Mouse (Mus musculus) thymus, postnatal 0 days (tissue): Measurements from ENCODE around the gene Tbc1d32. TPM values are rescaled to one million over a fixed set of nuclear protein-coding genes. Genes with fewer than 3 reads are reported as not detected.
A peak's percentile ranks its signal among the peaks of the same experiment; 100 is the strongest.
"Not testable (repeated sequence)": the region's sequence is repeated elsewhere in the genome, so short reads cannot be mapped to it uniquely, and the experiment has no call there.

Experiments used
- DNase-seq: peaks from one replicate; pipeline ENCODE4 v3.0.0-alpha.2; 2015; ENCODE audit warnings: low spot score
- polyA plus RNA-seq: library from polyadenylated mRNA; unstranded; fragments of >200 nt; fragmentation: Nextera tagmentation; extraction: Ambion mirVana; gene quantifications from 2 replicates; pipeline ENCODE4 v1.2.1, GENCODE M21; 2015

Gene Tbc1d32
- polyA plus RNA-seq = 0.91 and 1.1 TPM in 2 replicates

GRCm38 (mm10) chr10:56228568-56229209 lies at the start of gene Tbc1d32:
TSS of gene Tbc1d32 (minus strand) at chr10:56228689.
- peak; percentile 90 for DNase-seq

GRCm38 (mm10) chr10:56227771-56228275 lies 666 bp downstream of the Tbc1d32 start:
- DNase-seq = no peak

GRCm38 (mm10) chr10:56215797-56216196 lies 12.7 kb downstream of the Tbc1d32 start:
- DNase-seq = no peak

DNA sequence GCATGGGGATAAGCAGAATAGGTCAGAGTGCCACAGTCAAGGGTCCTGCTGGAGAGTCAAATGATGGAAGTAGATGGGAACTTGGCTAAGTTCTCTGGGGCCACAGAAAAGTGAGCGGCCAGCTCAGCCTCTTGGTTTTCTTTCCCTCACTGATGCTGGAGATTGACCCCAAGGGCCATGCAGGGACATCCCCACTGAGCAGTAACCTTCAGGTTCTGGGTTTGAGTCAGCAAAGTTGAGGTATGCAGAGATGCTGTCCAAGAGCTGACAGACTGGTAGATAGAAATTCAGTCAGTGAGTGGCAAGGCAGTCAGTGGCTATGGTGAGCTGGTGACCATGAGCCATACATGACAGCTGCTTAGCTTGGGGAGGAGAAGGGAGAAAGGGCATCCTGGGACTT lies 18.1 kb downstream of the Tbc1d32 start:
- DNase-seq = no peak

DNA sequence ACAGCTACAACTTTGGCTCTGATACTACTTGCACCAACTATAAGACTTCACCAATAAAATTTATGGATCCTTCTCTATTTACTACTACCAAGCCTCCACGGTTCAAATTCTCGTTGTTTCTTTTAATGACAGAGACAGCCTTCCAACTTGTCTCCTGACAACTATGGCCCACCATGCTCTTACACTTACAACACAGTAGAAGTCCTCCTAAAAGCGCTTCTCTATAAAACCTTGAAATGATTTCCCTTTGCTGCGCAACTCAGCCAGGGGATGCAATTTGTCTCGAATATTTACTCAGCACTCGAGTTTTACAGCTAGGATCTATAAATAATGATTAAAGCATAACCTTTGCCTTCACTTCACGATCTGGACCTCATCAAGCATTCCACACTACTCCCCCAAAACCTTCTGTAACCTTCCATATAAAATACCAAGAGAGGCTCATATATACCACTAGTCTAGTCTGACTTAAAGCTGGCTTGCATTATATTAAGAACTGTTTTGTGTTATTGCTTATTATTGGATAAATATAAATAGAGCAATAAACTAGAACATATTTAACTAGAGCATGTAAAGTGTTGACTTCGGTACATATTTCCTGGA lies 21.6 kb downstream of the Tbc1d32 start:
- DNase-seq = no peak

DNA sequence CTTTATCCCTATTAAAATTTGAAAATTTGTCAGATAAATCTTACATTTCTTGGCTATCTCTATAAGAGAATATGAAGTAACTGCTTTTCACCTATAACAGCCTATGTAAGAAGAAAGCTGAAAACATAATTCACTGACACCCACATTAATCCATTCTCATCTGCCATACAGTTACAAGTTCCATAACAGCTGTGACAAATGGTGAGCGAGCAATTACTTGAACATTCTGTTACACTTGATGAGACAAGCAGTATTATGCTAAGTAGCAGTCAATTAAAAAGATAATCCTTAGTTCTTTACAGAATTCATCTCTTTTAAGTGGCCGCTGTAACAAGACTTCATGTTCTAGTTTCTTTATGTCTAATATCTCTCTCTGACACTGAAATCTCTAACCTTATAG lies 24.1 kb downstream of the Tbc1d32 start:
- no peak for DNase-seq

- DNase-seq = no peak
Observed at GRCm38 (mm10) chr10:56199902-56200301, 28.6 kb downstream of the Tbc1d32 start.

DNA sequence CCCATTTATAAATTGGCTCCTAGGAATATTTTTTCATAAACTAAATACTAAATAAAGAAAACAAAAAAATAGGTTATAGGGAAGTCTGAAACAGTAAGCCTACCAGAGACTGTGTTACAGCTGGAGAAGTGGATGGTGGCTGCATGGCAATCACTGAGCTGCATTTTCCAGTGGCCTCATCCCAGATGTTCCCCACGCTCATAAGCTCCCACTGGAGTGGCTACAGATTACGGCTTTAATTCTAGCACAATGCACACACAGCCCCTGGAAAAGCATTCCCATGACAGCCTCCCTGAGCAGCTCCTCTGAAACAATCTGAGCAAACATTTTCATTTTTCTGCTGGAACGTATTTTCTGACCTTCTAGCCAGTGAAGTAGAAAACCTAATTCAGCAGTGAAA lies 29.8 kb downstream of the Tbc1d32 start:
- DNase-seq = no peak

DNA sequence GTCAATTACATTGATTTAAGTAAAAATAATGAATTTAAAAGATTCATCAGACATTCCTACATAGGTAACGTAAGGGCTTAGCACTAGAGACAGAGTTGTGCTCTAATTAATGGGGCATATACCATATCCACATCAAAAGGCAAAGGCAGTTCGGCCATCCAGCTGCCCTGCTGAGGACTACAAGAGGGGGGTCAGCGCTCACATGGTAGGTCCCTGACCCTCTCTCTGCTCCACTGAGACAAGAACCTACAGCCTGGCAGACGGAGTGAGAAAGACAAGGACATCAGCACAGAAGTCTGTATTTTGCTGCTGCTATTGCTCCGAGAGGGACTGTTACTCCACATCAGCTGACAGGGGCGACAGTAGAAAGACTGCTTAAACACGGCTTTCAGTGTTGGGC lies 34.2 kb downstream of the Tbc1d32 start:
- DNase-seq = no peak

- no peak for DNase-seq
Observed at GRCm38 (mm10) chr10:56181727-56182126, 46.8 kb downstream of the Tbc1d32 start.

DNA sequence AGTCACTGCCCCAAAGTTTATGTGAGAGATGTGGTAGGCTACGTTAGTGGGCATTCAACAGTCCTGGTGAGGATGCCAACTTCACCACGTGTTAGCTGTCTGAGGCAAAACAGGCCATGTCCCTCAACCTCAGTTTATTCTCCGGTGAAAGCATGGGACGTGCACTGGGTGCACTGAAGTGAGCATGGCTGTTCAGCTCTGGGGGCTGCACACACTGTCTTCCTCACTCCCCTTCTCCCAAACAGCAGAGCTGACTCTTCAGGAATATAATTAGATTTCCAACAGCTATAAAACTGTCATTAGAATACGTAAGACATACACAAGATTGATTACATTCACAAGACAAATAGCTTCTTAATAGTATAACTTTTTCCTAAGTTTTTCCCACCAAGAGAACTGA lies 55.3 kb downstream of the Tbc1d32 start:
- DNase-seq = no peak

- not testable (repeated sequence) for DNase-seq
Observed at GRCm38 (mm10) chr10:56167721-56168120, 60.8 kb downstream of the Tbc1d32 start.

GRCm38 (mm10) chr10:56165758-56166157 lies 62.7 kb downstream of the Tbc1d32 start:
- DNase-seq = no peak

GRCm38 (mm10) chr10:56164411-56164810 lies 64.1 kb downstream of the Tbc1d32 start:
- DNase-seq = no peak

GRCm38 (mm10) chr10:56158748-56159147 lies 69.7 kb downstream of the Tbc1d32 start:
- no peak for DNase-seq

DNA sequence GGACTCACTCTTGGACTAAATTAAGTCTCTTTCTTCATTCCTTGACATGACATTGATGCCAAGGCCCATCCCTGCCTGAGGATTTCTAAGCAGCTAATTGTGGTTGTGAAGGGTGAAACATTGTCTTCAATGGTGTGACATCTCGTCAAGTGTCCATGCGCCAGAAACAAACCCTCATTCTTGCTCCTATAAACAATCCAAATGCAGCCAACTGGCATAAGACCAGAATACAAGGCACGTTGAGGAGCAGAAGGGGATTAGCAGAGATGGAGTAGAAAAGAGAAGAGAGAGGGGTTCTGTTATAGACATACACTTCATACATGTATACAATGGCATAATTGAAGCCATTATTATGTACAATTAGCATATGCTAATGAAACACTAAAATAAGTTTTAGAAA lies 70.3 kb downstream of the Tbc1d32 start:
- DNase-seq = no peak

DNA sequence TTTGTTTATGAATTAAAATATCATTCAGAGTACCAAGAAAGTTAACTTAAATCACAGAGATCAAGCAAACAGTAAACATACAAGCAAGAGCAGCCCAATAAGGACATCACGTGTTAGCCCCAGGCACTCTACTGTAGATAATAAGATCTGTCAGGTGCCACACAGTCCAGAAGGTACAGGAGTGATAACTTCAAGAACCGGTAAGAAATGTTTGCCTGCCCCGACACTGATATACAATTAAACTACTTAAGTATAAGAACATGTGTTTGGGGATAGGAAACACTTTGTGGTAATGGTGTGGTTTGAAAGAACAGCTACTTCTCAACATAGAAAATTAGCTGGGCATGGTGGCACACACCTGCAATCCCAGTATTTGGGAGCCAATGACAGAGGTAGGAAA lies 71.5 kb downstream of the Tbc1d32 start:
- DNase-seq = no peak

DNA sequence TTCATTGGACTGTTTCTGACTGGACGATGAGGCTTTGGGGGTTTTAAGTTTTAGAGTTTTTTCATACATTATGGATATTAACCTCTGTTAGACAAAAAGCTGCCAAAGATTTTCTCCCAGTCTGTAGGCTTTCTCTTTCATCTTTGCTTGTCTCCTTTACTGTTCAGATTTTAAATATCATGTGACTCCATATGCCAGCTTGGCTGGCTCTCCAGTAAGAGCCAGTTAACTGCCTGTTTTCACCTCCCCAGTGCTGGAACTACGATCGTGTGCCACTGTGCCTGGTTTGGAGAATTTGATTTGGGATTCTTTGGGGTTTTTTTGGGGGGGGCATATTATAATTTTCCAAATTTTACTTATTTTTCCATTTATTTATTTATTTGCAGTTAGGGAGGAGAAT lies 79.6 kb downstream of the Tbc1d32 start:
- DNase-seq = no peak

GRCm38 (mm10) chr10:56137191-56137590 lies 91.3 kb downstream of the Tbc1d32 start:
- no peak for DNase-seq

DNA sequence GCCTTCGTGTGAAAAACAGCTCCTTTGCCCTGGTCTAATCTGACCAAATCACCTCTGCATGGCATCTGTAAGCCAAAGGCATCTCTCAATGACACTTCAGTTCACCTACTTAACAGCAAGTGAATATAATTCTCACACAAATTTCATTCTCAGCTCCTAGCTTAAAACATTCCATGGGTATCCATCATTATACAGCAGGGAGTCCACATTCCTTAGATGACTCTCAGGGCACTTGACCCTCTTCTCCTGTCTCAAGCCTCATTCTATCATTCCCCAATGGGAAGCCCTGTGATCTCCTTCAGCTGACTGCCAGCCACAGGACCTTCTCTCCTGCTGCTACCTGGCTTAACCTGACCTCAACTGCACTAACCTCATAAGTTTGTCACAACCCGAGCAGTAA lies 98.8 kb downstream of the Tbc1d32 start:
- no peak for DNase-seq

DNA sequence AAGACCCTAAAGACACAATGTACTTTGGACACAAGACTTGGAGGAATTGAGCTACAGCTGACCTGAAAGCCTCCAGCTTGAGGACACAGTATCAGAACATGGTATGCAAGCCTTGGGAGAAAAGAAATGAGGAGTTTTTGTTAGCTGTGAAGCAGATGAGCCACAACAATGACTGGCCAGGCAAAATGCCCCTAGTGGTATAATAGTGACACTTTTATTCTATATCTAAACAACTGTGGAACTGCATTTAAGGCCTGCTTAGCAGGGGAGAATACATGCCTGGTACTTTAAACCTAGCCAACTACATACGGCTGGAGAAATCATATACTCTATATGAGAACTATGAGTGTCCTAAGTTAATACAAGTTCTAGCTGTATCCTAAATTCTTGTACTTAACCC lies 101.5 kb downstream of the Tbc1d32 start:
- DNase-seq = no peak

DNA sequence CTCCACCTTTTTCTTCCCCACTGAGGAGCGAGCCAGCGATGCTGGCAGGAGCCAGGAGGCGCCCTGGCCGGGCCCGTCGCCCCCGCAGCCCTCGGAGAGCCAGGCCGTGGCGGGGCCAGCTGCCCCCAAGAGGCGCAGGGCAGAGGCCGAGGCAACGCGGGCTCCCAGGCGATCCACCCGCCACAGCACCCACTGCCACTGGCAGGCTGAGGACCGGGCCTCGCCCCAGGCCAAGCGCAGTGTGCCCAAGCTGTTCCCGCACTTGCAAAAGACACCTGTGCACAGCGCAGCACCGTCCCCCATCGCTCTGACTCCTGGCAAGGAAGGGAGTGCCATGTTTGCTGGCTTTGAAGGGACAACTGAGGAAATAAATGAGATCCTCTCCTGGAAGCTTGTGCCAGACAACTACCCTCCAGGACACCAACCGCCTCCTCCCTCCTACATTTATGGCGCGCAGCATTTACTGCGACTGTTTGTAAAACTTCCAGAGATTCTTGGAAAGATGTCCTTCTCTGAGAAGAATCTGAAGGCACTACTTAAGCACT lies 112.8 kb downstream of the Tbc1d32 start:
- DNase-seq = peak; percentile 25
